Mouse (Mus musculus): Measurements from ENCODE around the gene Gpr87.

Gene Gpr87

DNA sequence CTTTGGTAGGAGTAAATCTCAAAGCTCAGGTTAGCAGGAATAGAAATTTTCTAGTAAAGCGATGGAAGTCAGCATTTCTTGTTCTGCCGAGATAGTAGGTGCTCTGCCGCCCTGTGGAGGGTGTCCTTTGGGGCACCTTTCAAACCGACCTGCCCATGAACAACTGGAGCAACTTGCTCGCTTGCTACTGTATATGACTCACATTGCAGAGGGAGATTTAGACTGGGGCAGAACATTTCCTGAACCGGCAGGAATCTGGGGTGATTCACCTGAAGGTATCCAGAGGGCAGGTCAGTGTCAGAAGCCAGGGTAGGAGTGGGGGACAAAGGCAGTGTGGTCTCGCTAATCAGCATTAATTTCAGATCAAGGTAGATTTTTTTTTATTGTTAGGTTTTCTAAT is at the start of gene Gpr87:
Gene Gpr87 (minus strand): TSS at position 167 of the 400 bp plus-strand sequence.
- no peak for DNase-seq (ENCODE audit: low read depth)

DNA sequence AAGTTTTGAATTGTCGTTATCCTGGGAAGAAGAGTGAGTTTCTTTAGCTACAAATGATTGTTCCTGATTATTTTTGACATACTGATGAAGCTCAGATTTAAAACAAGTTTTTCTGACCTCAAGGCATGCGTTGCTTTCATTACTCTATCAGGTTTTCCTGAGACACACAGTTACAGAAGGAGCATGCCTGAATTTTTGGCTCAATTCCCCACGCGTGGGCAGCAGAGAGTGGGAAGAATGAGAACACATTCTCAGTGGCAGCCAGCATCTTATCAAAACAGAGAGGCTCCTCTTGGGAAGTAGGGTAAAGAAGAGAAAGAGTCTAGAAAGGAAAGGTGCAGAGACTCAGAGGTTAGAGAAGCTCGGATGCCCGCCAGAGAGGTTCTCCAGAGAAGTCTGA is 48.5 kb upstream of the Gpr87 start:
- no peak for DNase-seq (ENCODE audit: low read depth)

DNA sequence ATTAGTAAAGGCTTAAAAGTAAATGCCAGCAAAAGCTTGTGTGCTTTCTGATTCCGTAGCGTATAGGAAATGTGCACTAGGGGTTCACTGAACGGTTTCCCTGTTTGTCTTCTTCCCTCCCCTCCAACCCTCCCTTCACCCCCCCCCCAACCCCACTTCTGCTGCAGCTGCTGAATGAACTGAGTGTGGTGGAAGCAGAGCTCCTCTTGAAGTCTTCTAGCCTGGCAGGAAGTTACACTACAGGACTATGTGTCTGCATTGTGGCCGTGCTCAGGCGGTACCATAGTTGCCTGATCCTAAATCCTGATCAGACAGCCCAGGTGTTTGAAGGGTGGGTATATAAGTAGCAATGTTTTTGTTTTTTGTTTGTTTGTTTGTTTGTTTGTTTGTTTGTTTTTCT is 40.0 kb upstream of the Gpr87 start:
- DNase-seq (ENCODE audit: low read depth): no peak

DNA sequence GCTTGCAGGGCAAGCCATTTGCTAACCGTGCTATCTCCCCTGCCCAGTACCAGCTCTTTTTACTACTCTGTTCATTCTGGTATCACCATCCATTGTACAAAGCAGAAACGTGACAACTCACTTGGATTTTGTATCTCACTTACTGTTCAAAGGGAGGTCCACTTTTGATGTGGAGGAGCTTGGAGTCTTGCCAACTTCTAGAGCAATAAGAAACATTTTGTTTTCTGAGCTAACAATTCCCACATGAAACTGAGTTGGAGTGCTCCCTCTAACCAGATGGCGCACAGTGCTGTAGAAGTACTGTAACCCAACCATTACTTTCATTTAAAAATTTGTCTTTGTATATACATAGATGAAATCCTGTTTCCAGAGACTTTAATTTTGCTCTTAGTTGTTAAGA is 36.0 kb upstream of the Gpr87 start:
- DNase-seq (ENCODE audit: low read depth): no peak

DNA sequence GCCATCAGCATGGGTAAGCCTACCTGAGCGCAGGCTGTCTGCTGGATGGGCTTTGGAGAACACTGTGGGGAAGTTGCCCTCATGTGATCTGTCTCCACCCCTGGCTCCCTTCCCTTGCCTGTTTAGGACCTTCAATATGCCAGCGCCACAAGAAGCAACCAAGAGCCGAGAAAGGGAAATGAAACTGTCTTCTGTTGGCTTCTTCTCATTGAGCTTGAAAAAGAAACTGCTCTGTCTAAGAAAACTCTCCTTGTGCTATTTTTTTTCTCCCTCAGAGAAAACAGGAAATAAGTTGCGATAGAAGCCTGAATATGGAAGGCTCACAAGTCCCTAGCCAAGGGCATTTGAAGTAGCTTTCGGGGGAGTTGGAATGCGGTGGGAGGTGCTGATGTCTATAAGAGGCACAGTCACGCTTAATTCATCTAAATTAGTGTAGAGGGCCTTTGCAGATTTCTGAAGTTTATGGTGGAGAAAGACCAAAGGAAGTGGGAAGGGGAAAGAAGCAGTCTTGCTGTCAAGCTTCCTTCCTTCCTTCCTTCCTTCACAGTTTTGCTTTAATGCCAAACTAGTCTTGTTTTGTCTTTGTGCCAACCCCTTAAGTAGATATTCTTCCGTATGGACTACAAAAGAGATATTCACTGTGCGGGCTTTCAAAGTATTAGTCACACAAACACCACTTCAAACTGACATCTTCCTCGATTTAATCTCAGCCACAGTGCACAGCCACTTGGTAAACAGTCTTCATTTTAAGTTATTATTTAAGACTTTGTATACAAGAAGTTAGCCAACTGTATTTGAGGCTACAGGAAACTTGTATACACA is 34.0 kb upstream of the Gpr87 start:
- no peak for DNase-seq (ENCODE audit: low read depth)

DNA sequence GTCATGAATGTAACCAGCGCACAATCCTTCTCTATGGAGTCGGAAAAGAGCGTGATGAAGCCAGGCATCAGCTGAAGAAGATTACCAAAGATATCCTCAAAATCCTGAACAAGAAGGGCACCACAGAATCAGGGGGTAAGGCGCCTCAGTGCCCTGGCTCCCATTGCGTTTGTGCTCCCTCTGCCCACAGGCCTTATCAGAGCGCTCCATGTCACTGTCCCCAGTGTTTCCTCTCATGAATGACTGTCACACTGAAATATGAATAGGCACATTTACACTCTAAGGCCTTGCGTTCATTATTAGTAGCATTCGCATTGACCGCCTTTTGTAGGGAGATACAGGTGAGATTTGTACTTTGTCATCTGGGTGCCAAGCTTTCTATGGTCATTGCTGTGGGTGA is 32.8 kb upstream of the Gpr87 start:
- DNase-seq (ENCODE audit: low read depth): no peak

DNA sequence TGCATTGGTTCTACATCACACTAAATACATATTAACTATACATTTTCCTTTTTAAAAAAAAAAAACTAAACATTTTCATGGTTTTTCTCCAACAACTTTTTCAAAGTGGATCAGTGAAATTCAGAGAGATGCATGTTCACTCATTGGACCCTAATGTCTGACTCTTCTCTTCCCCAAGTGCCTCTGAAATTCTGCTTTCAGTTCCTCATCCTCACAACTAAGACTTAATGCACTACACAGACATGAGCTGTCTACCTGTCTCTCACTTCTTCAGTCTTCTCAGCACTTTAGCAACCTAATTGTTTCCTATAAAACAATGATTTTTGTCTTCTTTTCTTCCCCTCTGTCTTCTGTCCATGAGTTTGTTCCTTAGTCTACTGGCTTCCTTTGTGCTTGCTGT is 30.5 kb upstream of the Gpr87 start:
- no peak for DNase-seq (ENCODE audit: low read depth)

DNA sequence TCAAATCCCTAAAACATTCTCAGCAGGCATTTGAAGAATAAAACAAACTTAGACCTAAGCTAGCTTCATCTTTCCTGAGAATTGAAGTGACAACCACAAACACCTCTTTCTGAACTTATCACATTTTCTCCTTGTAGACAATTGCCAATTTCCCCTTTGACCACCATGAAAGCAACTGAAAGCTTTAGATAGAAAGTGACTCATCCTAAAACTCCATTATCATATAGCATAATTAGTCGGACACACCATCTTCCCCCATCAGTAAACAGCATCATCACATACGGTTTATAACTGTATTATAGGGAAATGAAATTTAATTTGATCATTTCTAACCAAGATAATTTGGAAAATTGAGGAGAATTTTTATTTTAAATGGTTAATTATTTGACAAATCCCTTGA is 27.4 kb upstream of the Gpr87 start:
- no peak for DNase-seq (ENCODE audit: low read depth)

DNA sequence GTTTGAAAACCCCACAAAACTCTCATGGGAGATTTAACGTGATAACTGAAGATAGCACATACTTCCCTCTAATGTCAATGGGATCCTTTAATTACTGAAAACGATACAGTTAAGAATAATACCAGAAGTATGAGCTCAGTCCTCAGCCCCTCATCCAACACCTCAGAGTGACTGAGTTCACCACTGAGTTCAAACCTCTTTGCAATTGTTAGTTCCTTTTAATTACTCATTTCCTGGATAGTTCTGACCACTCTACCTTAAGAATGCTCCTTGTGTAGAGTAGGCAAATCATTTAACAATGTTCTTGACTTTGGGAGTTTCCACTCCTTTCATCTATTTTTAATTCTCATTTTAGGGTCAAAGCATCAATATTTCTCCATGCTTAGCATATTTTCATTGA is 24.4 kb upstream of the Gpr87 start:
- DNase-seq (ENCODE audit: low read depth): no peak

DNA sequence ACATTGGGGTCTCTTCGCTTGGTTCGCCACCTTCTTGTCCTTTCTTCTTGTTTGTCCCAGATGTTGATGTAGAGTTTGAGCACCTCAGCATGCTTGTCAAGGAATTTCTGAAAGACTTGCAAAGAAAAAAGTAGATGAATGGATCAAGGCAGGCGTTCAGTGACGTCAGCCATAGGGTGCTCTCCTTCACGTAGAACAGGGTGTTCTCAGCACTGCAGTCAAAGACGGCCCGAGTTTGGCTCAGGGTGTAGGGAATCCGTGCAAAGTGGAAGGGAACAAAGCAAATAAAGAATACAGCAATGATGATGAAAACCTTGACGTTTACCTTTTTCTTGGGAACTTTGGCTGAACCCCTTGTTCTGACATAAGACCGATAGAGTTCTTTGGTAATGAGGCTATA is 22.3 kb upstream of the Gpr87 start:
- no peak for DNase-seq (ENCODE audit: low read depth)

DNA sequence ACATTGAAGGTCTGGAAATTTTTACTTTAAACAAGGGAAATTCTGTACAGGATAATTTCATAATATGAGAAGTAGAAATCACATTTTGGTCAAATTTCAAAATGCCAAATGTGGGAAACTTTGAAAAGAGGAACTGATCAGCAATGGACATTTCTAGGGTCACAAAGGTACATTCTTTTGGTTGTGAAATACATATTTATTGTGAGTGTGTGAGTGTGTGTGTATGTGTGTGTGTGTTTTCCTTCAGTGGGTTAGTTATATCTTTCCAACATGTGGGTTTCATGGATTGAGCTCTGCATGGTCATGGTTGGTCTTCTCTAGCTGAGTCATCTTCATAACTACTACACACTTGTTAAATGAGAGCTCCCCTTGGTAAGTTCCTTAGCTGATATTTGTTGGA is 17.5 kb upstream of the Gpr87 start:
- no peak for DNase-seq (ENCODE audit: low read depth)

DNA sequence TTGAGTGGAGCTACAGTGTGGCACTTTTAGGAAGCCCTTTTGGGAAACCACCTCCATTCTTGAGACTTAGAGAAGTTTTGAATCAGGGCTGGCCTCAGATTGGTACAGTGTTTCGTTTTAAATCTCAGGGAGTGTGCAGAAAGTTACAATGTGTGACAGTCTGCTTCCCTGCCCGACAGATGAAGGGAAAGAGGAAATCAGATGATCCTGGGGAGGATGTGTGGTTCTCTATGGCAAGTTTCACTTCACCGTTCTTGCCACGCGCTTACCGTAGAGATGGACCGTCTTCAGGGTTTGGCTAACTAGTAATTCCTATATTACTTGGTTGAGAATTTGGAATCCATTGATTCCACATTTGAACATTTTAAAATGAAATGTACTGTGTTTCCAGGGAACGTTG is 16.9 kb upstream of the Gpr87 start:
- DNase-seq (ENCODE audit: low read depth): no peak

DNA sequence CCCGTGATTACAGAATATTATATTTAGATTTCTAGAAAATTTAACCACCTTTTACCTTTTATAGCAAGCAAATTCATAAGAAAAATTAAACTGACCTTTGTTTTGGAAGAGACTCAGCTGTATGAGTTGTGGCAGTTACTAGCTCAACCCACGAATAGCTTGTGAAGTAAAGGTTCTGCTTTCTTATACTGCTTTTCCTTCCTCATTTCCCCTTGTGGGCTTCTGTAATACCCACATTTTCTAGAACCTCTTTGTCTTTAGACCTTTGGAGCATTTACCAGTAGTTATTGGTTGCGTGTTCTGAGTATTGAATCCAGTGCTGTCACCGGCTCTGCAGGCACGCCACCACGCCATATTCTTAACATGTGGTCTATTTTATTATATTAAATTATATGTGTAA is 15.8 kb upstream of the Gpr87 start, which contains the start of gene P2ry13:
Gene P2ry13 (minus strand): TSS at position 156 of the 400 bp plus-strand sequence.
- DNase-seq (ENCODE audit: low read depth): no peak

DNA sequence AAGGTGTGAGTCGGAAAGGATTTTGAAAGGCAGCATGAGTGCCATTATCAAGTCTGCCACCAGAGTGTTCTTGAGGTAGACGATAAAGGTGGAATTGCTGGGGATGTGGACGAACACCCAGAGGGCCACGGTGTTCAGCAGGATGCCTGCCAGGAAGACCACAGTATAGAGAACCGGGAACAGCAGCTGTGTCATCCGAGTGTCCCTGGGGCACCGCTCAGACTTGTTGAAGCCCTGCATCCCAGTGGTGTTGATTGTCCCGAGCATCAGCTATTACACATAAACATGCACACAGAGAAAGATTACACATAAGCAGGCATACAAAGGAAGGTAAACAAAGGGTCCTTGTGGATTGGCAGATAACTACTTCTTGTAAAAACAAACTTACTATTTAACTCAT is 15.2 kb upstream of the Gpr87 start:
- no peak for DNase-seq (ENCODE audit: low read depth)

DNA sequence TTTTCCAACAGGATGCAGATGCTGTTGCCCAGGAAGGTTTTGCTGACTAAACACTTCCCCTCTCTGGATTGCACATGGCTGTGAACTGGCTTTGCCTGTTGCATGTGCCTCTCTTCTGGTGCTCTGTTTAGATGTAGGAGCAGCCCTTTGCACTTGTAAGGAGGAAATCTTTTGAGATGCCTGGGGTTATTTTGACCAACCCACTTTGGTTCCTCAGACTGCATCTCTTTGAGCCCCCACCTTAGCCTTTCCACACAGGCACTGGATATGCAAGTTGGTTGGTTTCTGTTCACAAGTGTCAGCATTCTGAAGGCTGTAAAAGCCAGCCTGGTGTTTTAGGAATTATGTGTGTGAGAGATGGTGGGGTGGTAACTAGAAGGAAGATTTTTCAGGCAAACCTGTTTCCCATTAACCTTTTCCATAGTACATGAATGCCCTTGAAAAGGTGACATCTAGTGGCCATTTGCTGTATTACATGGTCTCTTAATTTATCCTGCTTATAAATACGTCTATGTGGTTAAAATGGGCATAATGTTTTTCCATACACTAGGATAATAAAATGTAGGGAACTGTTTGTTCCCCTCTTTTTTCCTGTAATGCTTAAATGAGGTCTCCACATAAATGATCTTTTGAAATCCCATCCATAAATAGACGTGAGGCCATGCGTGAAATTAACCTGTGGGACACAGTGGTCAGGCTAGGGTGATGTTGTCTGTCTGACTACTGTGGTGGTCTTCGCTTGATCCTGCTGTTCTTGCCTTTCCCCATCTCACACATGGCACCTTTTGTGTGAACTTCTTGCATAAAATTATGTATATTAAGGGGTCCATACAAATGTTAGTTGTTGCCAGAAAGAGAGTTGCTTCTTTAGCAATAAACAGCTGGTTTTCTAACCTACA is 14.0 kb upstream of the Gpr87 start:
- DNase-seq (ENCODE audit: low read depth): peak; percentile 44

DNA sequence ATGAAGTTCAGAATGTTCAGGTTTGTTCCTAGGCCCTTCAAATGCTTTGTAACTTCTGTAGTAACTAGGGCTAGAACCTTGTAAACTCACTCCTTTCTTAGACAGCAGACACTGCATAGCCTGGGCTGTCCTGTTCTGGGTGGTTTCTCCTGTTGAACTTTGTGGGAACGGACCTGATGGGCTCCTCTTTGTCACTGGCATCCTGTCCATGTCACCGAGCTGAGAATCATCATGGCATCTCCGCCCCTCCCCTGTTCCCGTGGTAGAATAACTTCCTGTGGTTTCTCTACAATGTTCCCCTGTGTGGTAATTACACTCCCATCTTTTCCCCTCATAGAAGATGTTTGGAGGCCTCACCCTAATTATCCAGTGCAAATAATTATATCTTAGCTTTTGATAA is 11.0 kb upstream of the Gpr87 start:
- no peak for DNase-seq (ENCODE audit: low read depth)

DNA sequence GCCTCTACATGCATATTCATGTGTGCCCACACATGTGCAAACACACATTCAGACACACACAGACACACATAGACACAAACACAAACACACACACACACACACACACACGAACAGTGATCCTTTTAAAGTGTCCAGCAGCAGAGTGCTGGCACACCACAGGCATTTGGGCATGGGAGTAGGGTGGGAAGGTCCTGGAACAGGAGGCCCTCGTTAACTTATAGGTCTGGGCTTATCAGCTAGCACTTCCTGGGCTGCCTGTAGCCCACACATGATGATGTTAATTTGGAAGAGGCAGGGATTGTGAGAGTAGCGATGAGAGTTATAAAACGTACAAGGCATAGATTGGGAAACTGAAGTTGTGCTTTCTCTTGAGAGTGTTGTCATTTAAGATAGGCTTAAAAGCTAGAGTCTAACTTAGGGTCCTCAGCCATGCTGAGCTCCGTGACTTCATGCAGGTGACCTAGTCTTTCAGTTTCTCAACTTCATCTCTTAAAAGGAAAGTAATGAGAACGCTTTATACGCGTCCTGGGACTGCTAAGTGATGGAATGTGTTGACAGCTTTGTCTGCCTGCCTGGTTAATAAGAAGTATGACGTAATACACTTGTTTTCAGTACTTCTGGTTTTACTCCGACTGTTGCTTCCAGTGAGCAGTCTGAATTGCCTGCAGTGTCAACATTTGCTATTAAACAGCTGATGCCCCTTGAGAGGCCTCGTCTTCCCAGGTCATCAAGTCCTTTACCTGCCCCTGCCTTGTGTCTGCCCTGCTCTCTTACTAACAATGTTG is 10.0 kb upstream of the Gpr87 start:
- DNase-seq (ENCODE audit: low read depth): no peak

DNA sequence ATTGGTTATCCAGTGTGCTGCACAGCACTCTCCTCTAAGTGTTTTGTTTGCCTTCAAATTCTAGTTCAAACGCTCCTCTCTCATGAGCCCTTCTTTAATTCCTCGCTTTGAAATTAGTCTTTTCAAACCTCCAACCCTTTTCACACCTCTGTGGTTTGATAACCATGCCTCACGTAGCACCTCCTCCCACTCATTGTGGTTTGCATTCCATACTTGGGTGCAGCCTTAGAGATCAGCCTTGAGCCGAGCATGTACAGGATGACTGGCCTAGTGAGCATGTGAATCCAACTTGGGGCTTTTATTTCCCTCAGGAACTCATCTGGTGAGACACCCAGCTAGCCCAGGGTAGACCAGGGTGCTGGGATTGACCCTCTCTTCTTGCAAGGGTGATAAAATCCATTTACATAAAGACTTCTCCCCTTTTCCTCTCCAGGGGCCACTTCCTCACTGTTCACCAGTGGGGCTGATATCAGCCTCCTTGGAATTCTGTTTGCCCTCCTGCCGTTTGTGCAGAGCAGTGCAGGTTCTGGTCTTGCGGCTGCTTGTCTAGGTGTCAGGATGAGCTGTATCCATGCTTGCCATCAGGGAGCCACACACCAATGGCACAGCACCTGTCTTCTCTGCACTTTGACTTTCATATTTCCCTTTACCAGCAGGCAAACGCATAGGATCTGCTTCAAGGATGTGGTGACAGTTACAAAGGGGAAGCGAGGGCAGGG is 9.1 kb upstream of the Gpr87 start:
- no peak for DNase-seq (ENCODE audit: low read depth)

DNA sequence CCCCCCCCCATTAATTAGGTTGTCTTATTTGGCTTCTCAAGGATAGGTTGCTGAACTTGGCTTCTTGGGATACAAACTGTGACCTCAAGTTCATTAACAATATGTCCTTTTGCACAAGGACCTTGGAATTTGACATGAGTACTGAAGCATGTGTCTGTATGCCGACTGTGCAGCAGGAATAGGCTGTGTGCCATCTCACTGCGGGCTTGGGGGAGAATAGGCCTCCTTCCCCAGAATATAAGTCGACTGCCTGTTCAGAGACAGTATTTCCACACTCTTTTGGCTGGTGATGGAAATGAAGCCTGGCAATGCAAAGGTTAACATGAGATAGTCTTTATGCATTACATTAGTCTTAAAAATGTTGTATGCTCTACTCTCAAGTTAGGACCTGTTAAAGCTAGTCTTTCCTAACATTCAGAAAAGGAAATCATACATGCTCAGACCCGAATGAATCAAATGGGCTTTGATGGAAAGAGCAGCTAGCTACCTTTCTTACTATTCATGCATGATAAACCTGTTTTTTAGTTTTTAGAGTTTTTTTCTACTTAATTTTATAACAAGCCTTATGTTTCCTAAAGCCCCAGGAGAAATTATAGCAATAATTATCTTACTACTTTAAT is 2.5 kb upstream of the Gpr87 start:
- no peak for DNase-seq (ENCODE audit: low read depth)

DNA sequence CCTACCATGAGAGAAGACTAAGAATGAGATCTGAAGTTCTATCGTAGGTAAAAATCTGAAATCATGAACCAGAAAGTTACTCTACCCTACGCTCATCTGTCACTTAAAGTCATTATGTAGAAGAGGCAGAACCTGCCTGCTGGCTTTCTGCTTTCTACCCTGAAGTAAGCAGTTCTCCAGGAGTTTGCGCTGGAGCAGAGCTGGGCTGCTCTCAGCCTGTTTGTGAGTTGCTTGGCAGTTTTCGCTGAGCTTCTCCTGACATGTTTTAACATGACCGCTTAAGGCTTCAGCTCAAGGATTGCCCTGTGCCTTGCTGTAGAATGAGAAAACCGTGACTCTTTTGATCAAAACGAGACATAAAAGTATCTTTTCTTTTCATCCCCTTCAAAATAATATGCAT is 805 bp downstream of the Gpr87 start:
- DNase-seq (ENCODE audit: low read depth): no peak

DNA sequence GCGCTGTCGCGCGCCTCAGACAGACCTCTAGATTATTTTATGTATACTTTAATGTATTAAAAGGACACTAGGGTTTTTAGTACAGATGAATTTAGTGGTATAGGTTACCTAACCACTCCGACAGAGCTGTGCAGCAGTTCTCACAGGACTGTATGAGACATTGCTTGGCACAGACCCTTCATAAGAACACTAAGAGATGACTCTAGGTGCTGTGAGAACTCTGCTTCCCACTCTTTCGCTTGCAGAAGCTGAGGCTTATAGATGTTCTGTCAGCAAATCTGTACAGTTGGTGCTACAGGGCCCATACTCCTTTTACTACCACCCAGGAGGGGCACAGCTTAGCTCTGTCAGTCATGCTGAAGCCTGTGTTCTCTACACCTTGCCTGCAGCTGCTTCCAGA is 3.2 kb downstream of the Gpr87 start:
- DNase-seq (ENCODE audit: low read depth): no peak
